Comparison of ENCODE assay signal across 7 mouse cellular contexts in the genomic region with DNA sequence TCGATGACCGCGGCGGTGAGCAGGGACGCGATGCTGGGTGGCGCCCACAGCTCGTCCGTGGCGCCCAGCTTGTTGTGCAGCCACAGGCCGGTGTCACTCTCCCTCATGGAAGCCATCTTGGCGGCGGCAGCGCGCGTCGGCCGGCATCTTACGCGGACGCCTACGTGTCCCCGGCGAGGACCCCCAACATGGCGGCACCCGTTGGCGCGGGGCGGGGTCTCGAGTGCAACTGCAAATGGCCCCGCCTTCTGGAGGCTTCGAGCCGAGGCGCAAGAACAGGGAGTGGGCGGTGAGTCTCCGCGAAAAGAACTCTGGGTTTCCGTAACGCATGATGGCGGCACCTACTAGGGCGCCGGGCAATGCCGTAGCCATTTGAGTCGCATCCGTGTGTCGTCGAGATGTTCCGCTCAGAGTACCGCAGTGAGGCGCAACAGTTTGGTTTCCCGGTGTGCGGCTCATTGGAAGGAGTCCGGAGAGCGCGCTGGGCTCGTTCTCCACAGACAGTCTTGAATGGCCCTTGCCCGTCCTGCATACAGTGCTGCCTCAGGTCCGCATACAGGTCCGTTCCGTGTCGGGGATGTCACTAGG. TPM values are rescaled to one million over a fixed set of nuclear protein-coding genes. Genes with fewer than 3 reads are reported as not detected.
DNase-seq lines count a peak whose midpoint lies in the region; ATAC-seq lines count a peak whose summit lies in the region.

A gene (minus strand): TSS at position 294 of the 588 bp plus-strand sequence.

- H3K4me1 ChIP-seq in intestine, embryonic 15.5 days (replicated peaks), result peaks cover 11% of the 10 kb centered on the region; the same call in 1 of the 2 replicates
- H3K4me1 ChIP-seq in midbrain, embryonic 10.5 days, result peaks cover 31% of the 10 kb centered on the region

- ATAC-seq in intestine, embryonic 15.5 days, result peak; percentile 99

- peak within 1 kb of the TSS; percentile 78 for H3K4me2 ChIP-seq in intestine, embryonic 15.5 days (replicated peaks)

- no peaks in the 10 kb centered on the region for H3K9me3 ChIP-seq in intestine, embryonic 15.5 days
- H3K9me3 ChIP-seq in midbrain, embryonic 10.5 days (replicated peaks), result peaks cover 28% of the 10 kb centered on the region

- WGBS in intestine, embryonic 15.5 days, result under 1% methylated on average over 61 of the region's 61 CpGs
- under 1% methylated on average over 61 of the region's 61 CpGs for WGBS in midbrain, embryonic 10.5 days

- 0 out of 2 replicates have a peak, but pooled peaks cover 4% of the 10 kb centered on the region for H3K36me3 ChIP-seq in intestine, embryonic 15.5 days
- peaks cover 59% of the 10 kb centered on the region for H3K36me3 ChIP-seq in midbrain, embryonic 10.5 days

- no peaks in the 10 kb centered on the region for H3K27me3 ChIP-seq in intestine, embryonic 15.5 days (replicated peaks)
- no peaks in the 10 kb centered on the region for H3K27me3 ChIP-seq in midbrain, embryonic 10.5 days (ENCODE audit: low read depth, poor library complexity, severe bottlenecking)

- peak; percentile 100 for DNase-seq in adrenal gland, adult 2 months
- DNase-seq in embryo, embryonic 11.5 days (ENCODE audit: low read depth, low spot score), result peak; percentile 95
- DNase-seq in gastrocnemius, postnatal 36 days, result peak; percentile 98
- DNase-seq in left cerebral cortex, postnatal 25 days (ENCODE audit: low spot score in 2 of 2), result peak; percentile 100
- DNase-seq in midbrain, embryonic 10.5 days (ENCODE audit: low spot score), result peak; percentile 98
- DNase-seq in right cerebral cortex, postnatal 4 days, result peak; percentile 98

- peak within 1 kb of the TSS; percentile 95 for H3K9ac ChIP-seq in intestine, embryonic 15.5 days

- H3K27ac ChIP-seq in intestine, embryonic 15.5 days, result peak within 1 kb of the TSS; percentile 92
- H3K27ac ChIP-seq in midbrain, embryonic 10.5 days (replicated peaks), result peak within 1 kb of the TSS; percentile 94

- H3K4me3 ChIP-seq in intestine, embryonic 15.5 days (replicated peaks), result peak within 1 kb of the TSS; percentile 92
- H3K4me3 ChIP-seq in midbrain, embryonic 10.5 days, result peak within 1 kb of the TSS; percentile 82

- intact Hi-C loops in gastrocnemius, postnatal 36 days (cut with DNase I), result loop anchor here (10.0 kb wide), 1 partner anchor 249 kb away; a partner anchor contains a TSS
- intact Hi-C loops in left cerebral cortex, postnatal 25 days (cut with DNase I), result loop anchor here (2.0 to 5.0 kb wide), 4 partner anchors 47 to 279 kb away; a partner anchor contains a TSS

RNA-seq across cellular contexts. Expression of the gene that starts here (rescaled TPM):
- total RNA-seq in adrenal gland, adult 2 months (2021), result 10 to 100 TPM; 21.1 to 21.8 TPM
- 35.8 and 38.4 TPM in 2 replicates for polyA plus RNA-seq in adrenal gland, adult 2 months (2012; rRNA removed)
- total RNA-seq in gastrocnemius, postnatal 36 days (2021), result 1 to 10 TPM; 6.1 to 6.6 TPM
- polyA plus RNA-seq in intestine, embryonic 15.5 days (2015; fragmentation: Nextera tagmentation; extraction: Ambion mirVana), result 49.3 and 51.3 TPM in 2 replicates
- 10 to 100 TPM; 18.8 to 19.8 TPM for total RNA-seq in left cerebral cortex, postnatal 25 days (2021)
- 85.4 and 88.1 TPM in 2 replicates for polyA plus RNA-seq in midbrain, embryonic 10.5 days (2016; fragmentation: Nextera tagmentation; extraction: Ambion mirVana)

Comparison
In these comparisons a context has a peak if more than half of its experiments do, and no peak if none do; other contexts are left out.
1. Peak in every context shown above with its lines: DNase-seq, ATAC-seq, H3K4me3 ChIP-seq and H3K27ac ChIP-seq.